Mouse (Mus musculus): ENCODE results near the gene Micu1.
"Not testable (repeated sequence)": the region's sequence is repeated elsewhere in the genome, so short reads cannot be mapped to it uniquely, and the experiment has no call there.

Micu1 gene

GRCm38 (mm10) chr10:59702207-59703032, at the start of gene Micu1:
Gene Micu1, plus strand, starts transcription at chr10:59702477.
- DNase-seq (ENCODE audit: low read depth in 2 of 2, low spot score in 2 of 2): peak; percentile 84 to 89

- no peak for DNase-seq (ENCODE audit: low read depth in 2 of 2, low spot score in 2 of 2)
These were observed 45.5 kb upstream of the Micu1 start for GRCm38 (mm10) chr10:59656799-59657198.

- DNase-seq (ENCODE audit: low read depth in 2 of 2, low spot score in 2 of 2): no peak
These were observed 37.5 kb upstream of the Micu1 start for GRCm38 (mm10) chr10:59664765-59665164.

- DNase-seq (ENCODE audit: low read depth in 2 of 2, low spot score in 2 of 2): no peak
These were observed 36.6 kb upstream of the Micu1 start for GRCm38 (mm10) chr10:59665503-59666291.

GRCm38 (mm10) chr10:59667377-59667776, 34.9 kb upstream of the Micu1 start:
- no peak for DNase-seq (ENCODE audit: low read depth in 2 of 2, low spot score in 2 of 2)

- DNase-seq (ENCODE audit: low read depth in 2 of 2, low spot score in 2 of 2): no peak
These were observed 33.8 kb upstream of the Micu1 start for GRCm38 (mm10) chr10:59668491-59668890.

- no peak for DNase-seq (ENCODE audit: low read depth in 2 of 2, low spot score in 2 of 2)
These were observed 24.4 kb upstream of the Micu1 start for GRCm38 (mm10) chr10:59677836-59678235.

- no peak for DNase-seq (ENCODE audit: low read depth in 2 of 2, low spot score in 2 of 2)
These were observed 23.1 kb upstream of the Micu1 start for GRCm38 (mm10) chr10:59679189-59679588.

- not testable (repeated sequence) for DNase-seq (ENCODE audit: low read depth in 2 of 2, low spot score in 2 of 2)
These were observed 16.7 kb upstream of the Micu1 start for GRCm38 (mm10) chr10:59685586-59685985.

- DNase-seq (ENCODE audit: low read depth in 2 of 2, low spot score in 2 of 2): no peak
These were observed 15.2 kb upstream of the Micu1 start for GRCm38 (mm10) chr10:59687126-59687525.

GRCm38 (mm10) chr10:59689836-59690235, 12.4 kb upstream of the Micu1 start:
- no peak for DNase-seq (ENCODE audit: low read depth in 2 of 2, low spot score in 2 of 2)

- peak in 1 of 2 experiments; percentile 7 for DNase-seq (ENCODE audit: low read depth in 2 of 2, low spot score in 2 of 2)
These were observed 9.8 kb upstream of the Micu1 start for GRCm38 (mm10) chr10:59692441-59692840.

GRCm38 (mm10) chr10:59694104-59694503, 8.2 kb upstream of the Micu1 start:
- DNase-seq (ENCODE audit: low read depth in 2 of 2, low spot score in 2 of 2): no peak

GRCm38 (mm10) chr10:59699516-59699915, 2.8 kb upstream of the Micu1 start:
- no peak for DNase-seq (ENCODE audit: low read depth in 2 of 2, low spot score in 2 of 2)

GRCm38 (mm10) chr10:59701805-59702204, 472 bp upstream of the Micu1 start:
- DNase-seq (ENCODE audit: low read depth in 2 of 2, low spot score in 2 of 2): no peak

- DNase-seq (ENCODE audit: low read depth in 2 of 2, low spot score in 2 of 2): no peak
These were observed 933 bp downstream of the Micu1 start for GRCm38 (mm10) chr10:59703060-59703760.

- DNase-seq (ENCODE audit: low read depth in 2 of 2, low spot score in 2 of 2): no peak
These were observed 4.8 kb downstream of the Micu1 start for GRCm38 (mm10) chr10:59706991-59707546.

- DNase-seq (ENCODE audit: low read depth in 2 of 2, low spot score in 2 of 2): no peak
These were observed 5.3 kb downstream of the Micu1 start for GRCm38 (mm10) chr10:59707595-59707994.

- no peak for DNase-seq (ENCODE audit: low read depth in 2 of 2, low spot score in 2 of 2)
These were observed 7.0 kb downstream of the Micu1 start for GRCm38 (mm10) chr10:59709281-59709680.

GRCm38 (mm10) chr10:59710246-59710645, 8.0 kb downstream of the Micu1 start:
- peak; percentile 41 to 65 for DNase-seq (ENCODE audit: low read depth in 2 of 2, low spot score in 2 of 2)

- DNase-seq (ENCODE audit: low read depth in 2 of 2, low spot score in 2 of 2): no peak
These were observed 9.8 kb downstream of the Micu1 start for GRCm38 (mm10) chr10:59712062-59712461.
